Mouse (Mus musculus): ENCODE results near the gene Bean1. TPM values are rescaled to one million over a fixed set of nuclear protein-coding genes. Genes with fewer than 3 reads are reported as not detected.

Bean1 gene
- total and polyA plus RNA-seq, 3 experiments, result not detected

DNA sequence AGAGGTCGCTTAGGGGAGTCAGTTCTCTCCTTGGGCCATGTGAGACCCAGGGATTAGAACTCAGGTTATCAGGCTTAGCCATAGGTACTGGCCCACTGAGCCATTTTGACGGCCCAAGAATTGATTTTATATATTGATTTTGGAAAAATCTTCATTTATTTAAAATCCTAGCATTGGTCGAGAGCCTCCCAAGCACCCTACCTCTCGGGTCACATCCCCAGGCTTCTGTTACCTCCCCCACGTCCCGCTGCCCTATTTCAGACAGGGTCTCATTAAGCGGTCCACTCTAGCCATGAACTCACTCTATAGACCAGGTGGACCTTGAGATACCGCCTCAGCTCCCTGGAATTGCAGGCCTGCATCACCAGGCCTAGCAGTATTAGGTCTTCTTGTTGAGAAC lies 35.7 kb upstream of the Bean1 start:
- no peak for DNase-seq (ENCODE audit: low read depth, low spot score)
- H3K79me2 ChIP-seq (ENCODE audit: control insufficient read depth, insufficient read depth, low read length, poor library complexity), result no peaks in the 10 kb centered on the region
- no peaks in the 10 kb centered on the region; a peak in 1 of 4 replicates for H3K27me3 ChIP-seq (ENCODE audit: control insufficient read depth in 1 of 2, insufficient read depth in 2 of 2, low read length in 2 of 2)
- H3K4me1 ChIP-seq (ENCODE audit: control insufficient read depth in 1 of 2, insufficient read depth in 2 of 2, low read length in 2 of 2), result no peaks in the 10 kb centered on the region
- H3K9ac ChIP-seq (ENCODE audit: control insufficient read depth, low read depth, low read length, poor library complexity, severe bottlenecking), result no peak overlapping the region
- no peak overlapping the region for H3K4me3 ChIP-seq (ENCODE audit: control insufficient read depth in 1 of 2, insufficient read depth in 1 of 2, low read depth in 2 of 2, low read length in 2 of 2)
- TF ChIP-seq SMC3 (IDR thresholded peaks at IDR 0.05; ENCODE audit: low read depth, low read length), result no peak
- TF ChIP-seq ZKSCAN1 (IDR thresholded peaks at IDR 0.05; ENCODE audit: low read depth, low read length), result no peak
- TF ChIP-seq POLR2AphosphoS5 (IDR thresholded peaks at IDR 0.05; ENCODE audit: borderline replicate concordance, low read depth, low read length), result no peak
- no peak for TF ChIP-seq USF2 (IDR thresholded peaks at IDR 0.05; ENCODE audit: borderline replicate concordance in 1 of 2, insufficient read depth in 1 of 2, low read depth in 1 of 2, low read length in 2 of 2)
- no peak for TF ChIP-seq EP300 (IDR thresholded peaks at IDR 0.05; ENCODE audit: low read depth in 1 of 2, low read length in 2 of 2)
- TF ChIP-seq MAX (IDR thresholded peaks at IDR 0.05; ENCODE audit: low read length), result no peak
- TF ChIP-seq TCF12 (IDR thresholded peaks at IDR 0.05; ENCODE audit: low read depth, low read length), result no peak
- TF ChIP-seq CHD1 (IDR thresholded peaks at IDR 0.05; ENCODE audit: low read depth, low read length), result no peak
- H3K9me3 ChIP-seq (replicated peaks; ENCODE audit: insufficient read depth, low read length), result no peaks in the 10 kb centered on the region
- no peak overlapping the region for H3K27ac ChIP-seq (ENCODE audit: control insufficient read depth, low read depth, low read length)
- no peaks in the 10 kb centered on the region for H3K36me3 ChIP-seq (ENCODE audit: control insufficient read depth in 1 of 2, insufficient read depth in 2 of 2, low read length in 2 of 2)

DNA sequence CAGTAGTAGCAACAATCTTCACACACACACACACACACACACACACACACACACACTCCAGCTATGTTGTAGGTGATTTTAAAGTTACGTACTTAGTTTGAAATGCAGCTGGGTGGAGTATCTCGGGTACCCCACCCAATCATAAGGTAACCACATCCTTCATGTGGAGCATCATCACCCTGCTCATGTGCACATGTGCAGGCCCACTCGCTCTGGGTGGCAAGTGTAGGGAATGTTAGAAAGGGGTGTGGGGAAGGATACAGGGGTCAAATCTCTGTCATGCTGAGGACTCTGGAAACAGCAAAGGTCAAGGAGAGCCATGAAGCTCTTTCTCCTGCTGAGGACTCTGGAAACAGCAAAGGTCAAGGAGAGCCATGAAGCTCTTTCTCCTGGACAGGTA lies 34.0 kb upstream of the Bean1 start:
- Histone ChIP-seq H3K36me3 (ENCODE audit: control insufficient read depth in 1 of 2, insufficient read depth in 2 of 2, low read length in 2 of 2) (no peaks in the 10 kb centered on the region), H3K4me3 (ENCODE audit: control insufficient read depth in 1 of 2, insufficient read depth in 1 of 2, low read depth in 2 of 2, low read length in 2 of 2) (no peak overlapping the region), H3K79me2 (ENCODE audit: control insufficient read depth, insufficient read depth, low read length, poor library complexity) (no peaks in the 10 kb centered on the region), H3K9ac (ENCODE audit: control insufficient read depth, low read depth, low read length, poor library complexity, severe bottlenecking) (no peak overlapping the region), H3K27me3 (ENCODE audit: control insufficient read depth in 1 of 2, insufficient read depth in 2 of 2, low read length in 2 of 2) (no peaks in the 10 kb centered on the region; a peak in 1 of 4 replicates), H3K4me1 (ENCODE audit: control insufficient read depth in 1 of 2, insufficient read depth in 2 of 2, low read length in 2 of 2) (no peaks in the 10 kb centered on the region), H3K27ac (ENCODE audit: control insufficient read depth, low read depth, low read length) (no peak overlapping the region), H3K9me3 (replicated peaks; ENCODE audit: insufficient read depth, low read length) (no peaks in the 10 kb centered on the region)
- TF ChIP-seq MXI1 (IDR thresholded peaks at IDR 0.05; ENCODE audit: low read depth, low read length), result no peak
- no peak for DNase-seq (ENCODE audit: low read depth, low spot score)

DNA sequence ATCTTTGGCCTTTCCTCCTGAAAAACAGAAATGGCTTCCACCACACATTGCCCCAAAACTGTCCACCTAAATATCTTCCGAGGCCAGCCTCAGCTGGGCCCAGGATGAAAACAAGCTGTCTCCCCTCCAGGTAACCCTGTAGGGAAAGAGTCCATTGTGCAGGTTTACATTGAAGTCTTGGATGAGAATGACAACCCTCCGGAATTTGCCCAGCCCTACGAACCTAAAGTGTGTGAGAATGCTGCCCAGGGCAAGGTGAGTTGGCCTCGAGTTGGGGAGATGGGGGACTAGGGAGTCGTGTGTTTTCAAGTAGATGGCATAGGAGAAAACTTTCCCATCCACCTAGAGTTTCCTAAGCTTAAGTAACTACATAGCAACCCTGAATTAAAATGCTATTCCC lies 32.6 kb upstream of the Bean1 start:
- Histone ChIP-seq H3K9me3 (replicated peaks; ENCODE audit: insufficient read depth, low read length) (no peaks in the 10 kb centered on the region), H3K79me2 (ENCODE audit: control insufficient read depth, insufficient read depth, low read length, poor library complexity) (no peaks in the 10 kb centered on the region), H3K36me3 (ENCODE audit: control insufficient read depth in 1 of 2, insufficient read depth in 2 of 2, low read length in 2 of 2) (no peaks in the 10 kb centered on the region), H3K4me1 (ENCODE audit: control insufficient read depth in 1 of 2, insufficient read depth in 2 of 2, low read length in 2 of 2) (no peaks in the 10 kb centered on the region), H3K9ac (ENCODE audit: control insufficient read depth, low read depth, low read length, poor library complexity, severe bottlenecking) (no peak overlapping the region), H3K27me3 (ENCODE audit: control insufficient read depth in 1 of 2, insufficient read depth in 2 of 2, low read length in 2 of 2) (no peaks in the 10 kb centered on the region; a peak in 1 of 4 replicates), H3K4me3 (ENCODE audit: control insufficient read depth in 1 of 2, insufficient read depth in 1 of 2, low read depth in 2 of 2, low read length in 2 of 2) (no peak overlapping the region), H3K27ac (ENCODE audit: control insufficient read depth, low read depth, low read length) (no peak overlapping the region)
- no peak for TF ChIP-seq ZMIZ1 (IDR thresholded peaks at IDR 0.05; ENCODE audit: low read depth, low read length)
- TF ChIP-seq NRF1 (IDR thresholded peaks at IDR 0.05; ENCODE audit: insufficient read depth, low read depth, low read length, poor library complexity, severe bottlenecking), result no peak
- DNase-seq (ENCODE audit: low read depth, low spot score), result no peak
